Mouse (Mus musculus) lung, postnatal 0 days (tissue): ENCODE results near the gene Slc11a2. TPM values are rescaled to one million over a fixed set of nuclear protein-coding genes. Genes with fewer than 3 reads are reported as not detected.
A peak's percentile ranks its signal among the peaks of the same experiment; 100 is the strongest.

ENCODE experiments used
- ATAC-seq: fragments of 200-750 bp; cut with Nextera tagmentation; 2 replicates; pipeline ENCODE4 v1.8.0; 2017; ENCODE audit warnings: moderate library complexity
- DNase-seq: peaks from one replicate; pipeline ENCODE4 v3.0.0-alpha.2; 2016; ENCODE audit warnings: low spot score
- H3K27ac ChIP-seq: fragments of 300-500 bp; sonication (generic); 2 replicates; pipeline ENCODE4 v1.5.1; 2014; ENCODE audit warnings: antibody characterized with exemption, mild to moderate bottlenecking, low read length, mixed read lengths
- H3K27me3 ChIP-seq: fragments of 300-500 bp; sonication (generic); replicated peaks from 2 replicates; pipeline ENCODE4 v1.6.1; 2014; ENCODE audit warnings: low read length, mixed read lengths; ENCODE audit not compliant: insufficient read depth
- H3K36me3 ChIP-seq: fragments of 300-500 bp; sonication (generic); 2 replicates; pipeline ENCODE4 v1.6.1; 2014; ENCODE audit warnings: low read length, mixed read lengths; ENCODE audit not compliant: insufficient read depth
- H3K4me1 ChIP-seq: fragments of 300-500 bp; sonication (generic); 2 replicates; pipeline ENCODE4 v1.6.1; 2014; ENCODE audit warnings: antibody characterized with exemption, low read depth, low read length, mixed read lengths; ENCODE audit not compliant: insufficient read depth
- H3K4me2 ChIP-seq: fragments of 300-500 bp; sonication (generic); replicated peaks from 2 replicates; pipeline ENCODE4 v1.6.1; 2014; ENCODE audit warnings: low read depth, mild to moderate bottlenecking, low read length, moderate library complexity, mixed read lengths
- H3K4me3 ChIP-seq: fragments of 300-500 bp; sonication (generic); 2 replicates; pipeline ENCODE4 v1.5.1; 2014; ENCODE audit warnings: low read depth, low read length
- H3K9ac ChIP-seq: fragments of 300-500 bp; sonication (generic); replicated peaks from 2 replicates; pipeline ENCODE4 v1.6.1; 2014; ENCODE audit warnings: low read depth, mild to moderate bottlenecking
- H3K9me3 ChIP-seq: fragments of 300-500 bp; sonication (generic); 2 replicates; pipeline ENCODE4 v1.6.1; 2016; ENCODE audit warnings: low read length, mixed read lengths
- CTCF ChIP-seq: IDR thresholded peaks from 2 replicates; pipeline ENCODE4 v1.5.1; 2016; ENCODE audit warnings: antibody characterized with exemption, mild to moderate bottlenecking
- EP300 ChIP-seq: IDR thresholded peaks from 2 replicates; pipeline ENCODE4 v1.6.1; 2016; ENCODE audit warnings: antibody characterized with exemption, mild to moderate bottlenecking, control low read depth
- WGBS: fragments of 180-500 bp; shearing (Covaris S2); extraction: QIAGEN DNeasy Blood & Tissue Kit; methylation state at CpG from one replicate; pipeline ENCODE4 v1.1.7; 2014; 5-methylcytosine and 5-hydroxymethylcytosine counted together
- polyA plus RNA-seq: library from polyadenylated mRNA; unstranded; fragments of >200 nt; fragmentation: Nextera tagmentation; extraction: Ambion mirVana; gene quantifications from 2 replicates; pipeline ENCODE4 v1.2.1, GENCODE M21; 2015

Slc11a2 gene
- polyA plus RNA-seq, 1 experiment from 2014 or later: 16.1 TPM

GRCm38 (mm10) chr15:100443126-100443922, 18.5 kb upstream of the Slc11a2 start:
- peak; percentile 98 for DNase-seq
- Histone ChIP-seq H3K36me3 (no peaks in the 10 kb centered on the region), H3K9me3 (no peaks in the 10 kb centered on the region), H3K9ac (peak overlapping the region; percentile 55; the same call in 1 of the 2 replicates), H3K4me2 (peak overlapping the region; percentile 60), H3K27ac (peak overlapping the region; percentile 68), H3K4me3 (peak overlapping the region; percentile 32), H3K27me3 (no peaks in the 10 kb centered on the region), H3K4me1 (no peaks in the 10 kb centered on the region)
- peak; percentile 99 for ATAC-seq
- TF ChIP-seq CTCF (no peak), EP300 (no peak)
- WGBS: 3% methylated on average over 19 of the region's 31 CpGs

- TF ChIP-seq EP300 (no peak), CTCF (no peak)
- H3K36me3 ChIP-seq: no peaks in the 10 kb centered on the region
- 50% methylated on average over 10 of the region's 10 CpGs for WGBS
- H3K27me3 ChIP-seq: no peaks in the 10 kb centered on the region
- no peak overlapping the region for H3K4me3 ChIP-seq
- no peak overlapping the region for H3K9ac ChIP-seq
- no peak overlapping the region for H3K4me2 ChIP-seq
- no peaks in the 10 kb centered on the region for H3K9me3 ChIP-seq
- DNase-seq (no peak), ATAC-seq (no peak)
- H3K4me1 ChIP-seq: no peaks in the 10 kb centered on the region
- peak overlapping the region; percentile 35; the same call in 1 of the 2 replicates for H3K27ac ChIP-seq
Measured at GRCm38 (mm10) chr15:100436518-100436917, 11.6 kb upstream of the Slc11a2 start.

GRCm38 (mm10) chr15:100436112-100436511, 11.2 kb upstream of the Slc11a2 start:
- Histone ChIP-seq H3K9me3 (no peaks in the 10 kb centered on the region), H3K27me3 (no peaks in the 10 kb centered on the region), H3K4me1 (no peaks in the 10 kb centered on the region), H3K36me3 (no peaks in the 10 kb centered on the region), H3K4me2 (no peak overlapping the region), H3K9ac (no peak overlapping the region), H3K4me3 (no peak overlapping the region), H3K27ac (no peak overlapping the region)
- peak; percentile 56; the same call in 1 of the 2 replicates for TF ChIP-seq EP300
- TF ChIP-seq CTCF: no peak
- peak; percentile 62 for DNase-seq
- ATAC-seq: peak; percentile 63
- WGBS: 34% methylated on average over 4 of the region's 4 CpGs

GRCm38 (mm10) chr15:100433234-100433633, 8.4 kb upstream of the Slc11a2 start:
- DNase-seq (no peak), ATAC-seq (no peak)
- no peak overlapping the region for H3K27ac ChIP-seq
- H3K36me3 ChIP-seq: no peaks in the 10 kb centered on the region
- H3K9me3 ChIP-seq: no peaks in the 10 kb centered on the region
- H3K27me3 ChIP-seq: no peaks in the 10 kb centered on the region
- no peak overlapping the region for H3K9ac ChIP-seq
- WGBS: 63% methylated on average over 4 of the region's 4 CpGs
- no peaks in the 10 kb centered on the region for H3K4me1 ChIP-seq
- H3K4me2 ChIP-seq: no peak overlapping the region
- H3K4me3 ChIP-seq: no peak overlapping the region
- TF ChIP-seq EP300: no peak
- no peak for TF ChIP-seq CTCF

- no peaks in the 10 kb centered on the region for H3K36me3 ChIP-seq
- no peak overlapping the region for H3K4me2 ChIP-seq
- H3K4me1 ChIP-seq: no peaks in the 10 kb centered on the region
- no peaks in the 10 kb centered on the region for H3K27me3 ChIP-seq
- 63% methylated on average over 11 of the region's 11 CpGs for WGBS
- TF ChIP-seq CTCF (no peak), EP300 (no peak)
- H3K4me3 ChIP-seq: no peak overlapping the region
- ATAC-seq: no peak
- no peak overlapping the region for H3K9ac ChIP-seq
- no peak overlapping the region for H3K27ac ChIP-seq
- DNase-seq: no peak
- no peaks in the 10 kb centered on the region for H3K9me3 ChIP-seq
Measured at GRCm38 (mm10) chr15:100429959-100430565, 5.2 kb upstream of the Slc11a2 start.

GRCm38 (mm10) chr15:100428296-100428905, 3.5 kb upstream of the Slc11a2 start:
- ATAC-seq: peak; percentile 55
- Histone ChIP-seq H3K27ac (no peak overlapping the region), H3K27me3 (no peaks in the 10 kb centered on the region), H3K4me1 (peaks cover 1% of the 10 kb centered on the region; the same call in 1 of the 2 replicates), H3K36me3 (no peaks in the 10 kb centered on the region), H3K9ac (no peak overlapping the region), H3K4me2 (no peak overlapping the region), H3K9me3 (no peaks in the 10 kb centered on the region), H3K4me3 (no peak overlapping the region)
- DNase-seq: peak; percentile 68
- TF ChIP-seq EP300: no peak
- no peak for TF ChIP-seq CTCF
- WGBS: 65% methylated on average over 13 of the region's 13 CpGs
